Mouse (Mus musculus): ENCODE measurements around the gene Ppp3ca.

Ppp3ca gene

GRCm38 (mm10) chr3:136862051-136862837 is 192.3 kb downstream of the Ppp3ca start:
- DNase-seq (ENCODE audit: low spot score): no peak

- DNase-seq (ENCODE audit: low spot score): no peak
Observed at GRCm38 (mm10) chr3:136863127-136863526, 193.2 kb downstream of the Ppp3ca start.

DNA sequence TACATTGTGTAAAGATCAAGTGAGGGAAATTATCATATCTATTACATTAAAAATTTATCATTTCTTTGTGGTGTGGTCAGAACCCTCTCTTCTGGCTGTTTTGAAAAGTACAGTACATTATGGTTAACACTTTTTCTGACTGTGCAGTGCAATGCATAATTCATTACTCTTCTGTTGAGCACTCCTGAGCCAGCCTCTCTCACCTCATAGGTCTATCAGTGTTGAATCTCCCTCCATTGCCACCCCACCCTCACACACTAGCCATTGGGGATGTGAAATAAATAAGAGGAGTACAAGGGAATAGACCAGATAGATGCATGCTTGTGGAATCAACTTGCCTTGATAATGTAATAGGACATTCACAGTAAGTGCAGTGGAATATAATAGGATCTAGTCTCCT is 194.4 kb downstream of the Ppp3ca start:
- DNase-seq (ENCODE audit: low spot score): no peak

DNA sequence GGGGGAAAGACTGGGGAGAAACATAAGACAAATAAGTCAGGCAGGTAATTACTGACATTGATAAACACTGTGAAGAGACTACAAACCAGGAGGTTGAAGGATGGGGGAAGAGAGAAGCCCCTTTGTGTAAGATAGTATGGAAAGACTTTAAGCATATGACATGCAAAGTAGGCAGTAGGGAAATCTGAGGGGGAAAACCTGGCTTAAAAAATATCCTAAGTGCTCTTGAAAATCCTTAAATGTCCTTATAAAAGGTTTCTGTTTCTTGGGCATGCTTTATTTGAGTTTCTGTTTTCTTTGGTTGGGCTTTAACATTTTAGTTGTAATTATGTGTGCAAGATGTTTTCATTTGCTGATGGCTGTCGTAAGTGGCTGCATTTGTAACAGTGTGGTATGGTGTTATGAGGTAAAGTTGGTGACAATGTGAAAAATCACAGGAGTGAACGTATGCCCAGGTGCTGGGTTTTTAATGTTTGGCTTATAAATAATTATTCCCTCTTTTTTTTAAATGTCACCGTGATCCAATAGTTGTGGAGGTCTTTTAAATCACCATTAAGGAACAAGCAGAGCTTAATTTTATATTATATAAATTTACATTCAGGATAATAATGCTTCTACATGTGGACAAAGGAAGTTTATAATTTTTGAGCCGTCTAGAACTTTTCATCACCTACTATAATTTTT is 195.4 kb downstream of the Ppp3ca start:
- DNase-seq (ENCODE audit: low spot score): no peak

DNA sequence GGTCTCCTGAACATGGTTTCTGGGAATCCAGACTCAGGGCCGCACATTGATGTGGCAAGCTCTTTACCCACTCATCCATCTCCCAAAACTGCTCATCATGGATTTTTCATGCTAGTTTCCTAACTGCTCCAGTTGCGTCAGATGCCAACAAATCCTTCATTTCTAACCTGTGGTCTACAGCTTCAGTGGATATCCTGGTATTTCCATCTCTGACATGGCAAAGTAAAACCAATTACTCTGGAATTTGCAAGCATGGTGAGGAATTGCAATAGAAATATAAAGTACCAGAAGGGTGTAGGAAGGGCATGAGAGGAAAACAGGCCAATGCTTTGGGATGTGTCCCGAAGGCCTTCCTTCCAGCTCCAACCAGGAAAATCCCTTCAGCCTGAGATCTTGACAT is 196.2 kb downstream of the Ppp3ca start:
- no peak for DNase-seq (ENCODE audit: low spot score)

- no peak for DNase-seq (ENCODE audit: low spot score)
Observed at GRCm38 (mm10) chr3:136866571-136866970, 196.6 kb downstream of the Ppp3ca start.

GRCm38 (mm10) chr3:136867366-136867765 is 197.4 kb downstream of the Ppp3ca start:
- DNase-seq (ENCODE audit: low spot score): no peak

DNA sequence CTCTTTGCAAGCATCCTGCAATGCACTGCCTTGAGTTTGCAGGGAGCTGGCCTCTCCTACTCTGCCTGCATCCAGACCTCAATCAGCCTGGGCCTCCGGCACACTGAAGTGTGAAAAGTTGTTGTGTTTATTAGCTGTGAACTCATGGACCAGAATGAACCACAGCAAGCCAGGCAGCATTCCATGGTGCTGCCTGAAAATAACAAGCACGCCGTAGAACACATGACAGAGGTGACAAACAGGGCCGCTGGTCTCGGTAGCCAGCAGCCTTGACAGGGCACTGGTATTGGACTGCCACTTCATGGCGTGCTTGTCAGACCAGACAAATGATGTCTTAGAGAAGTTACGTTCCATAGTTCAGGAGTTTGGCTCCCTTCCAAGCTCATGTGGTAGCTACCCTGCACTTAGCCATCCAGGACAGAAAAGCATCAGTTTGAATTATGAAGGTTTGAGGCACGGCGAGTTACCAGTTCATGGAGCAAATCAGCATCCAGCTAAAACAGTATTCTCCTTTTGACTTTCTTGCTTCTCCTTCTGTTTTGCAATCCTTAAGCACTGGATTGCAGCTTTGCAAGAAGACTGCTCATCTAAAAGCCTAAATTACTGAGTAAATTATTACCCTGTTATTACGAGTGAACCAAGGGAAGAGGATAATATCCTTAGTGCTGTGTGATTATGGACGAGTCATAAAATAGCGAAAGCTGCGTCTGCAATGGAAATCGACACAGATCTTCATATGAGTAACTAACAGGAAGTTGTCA is 202.0 kb downstream of the Ppp3ca start:
- peak; percentile 19 for DNase-seq (ENCODE audit: low spot score)

DNA sequence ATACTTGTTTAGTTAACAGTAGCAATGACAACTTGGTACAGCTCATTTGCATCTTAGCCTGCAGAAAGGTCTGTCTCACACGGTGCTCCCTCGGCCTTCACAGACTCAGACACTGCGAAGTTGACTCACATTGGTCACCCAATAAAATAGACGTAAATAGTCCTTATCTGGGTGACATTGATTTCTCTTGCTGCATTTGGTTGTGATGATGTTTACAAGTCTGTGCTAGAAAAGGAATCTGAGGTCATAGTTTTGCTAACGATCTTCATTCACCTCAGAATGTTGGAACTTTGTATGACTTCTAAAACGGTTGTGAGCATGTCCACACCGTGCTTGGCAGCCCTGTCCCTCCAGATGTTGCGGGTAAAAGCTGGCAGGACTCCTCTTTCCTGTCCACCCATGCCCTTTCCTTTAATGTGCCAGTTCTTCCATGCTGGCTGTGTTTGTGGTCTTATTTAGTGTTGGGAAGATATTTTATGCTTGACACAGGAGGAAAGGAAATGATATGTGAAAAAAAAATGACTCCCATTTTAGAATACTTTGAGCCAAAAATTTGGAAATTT is 202.7 kb downstream of the Ppp3ca start:
- DNase-seq (ENCODE audit: low spot score): no peak

GRCm38 (mm10) chr3:136873809-136874449 is 204.0 kb downstream of the Ppp3ca start:
- no peak for DNase-seq (ENCODE audit: low spot score)

- DNase-seq (ENCODE audit: low spot score): no peak
Observed at GRCm38 (mm10) chr3:136874566-136874965, 204.6 kb downstream of the Ppp3ca start.

GRCm38 (mm10) chr3:136887741-136888140 is 217.8 kb downstream of the Ppp3ca start:
- no peak for DNase-seq (ENCODE audit: low spot score)

- no peak for DNase-seq (ENCODE audit: low spot score)
Observed at GRCm38 (mm10) chr3:136892140-136892539, 222.2 kb downstream of the Ppp3ca start.

DNA sequence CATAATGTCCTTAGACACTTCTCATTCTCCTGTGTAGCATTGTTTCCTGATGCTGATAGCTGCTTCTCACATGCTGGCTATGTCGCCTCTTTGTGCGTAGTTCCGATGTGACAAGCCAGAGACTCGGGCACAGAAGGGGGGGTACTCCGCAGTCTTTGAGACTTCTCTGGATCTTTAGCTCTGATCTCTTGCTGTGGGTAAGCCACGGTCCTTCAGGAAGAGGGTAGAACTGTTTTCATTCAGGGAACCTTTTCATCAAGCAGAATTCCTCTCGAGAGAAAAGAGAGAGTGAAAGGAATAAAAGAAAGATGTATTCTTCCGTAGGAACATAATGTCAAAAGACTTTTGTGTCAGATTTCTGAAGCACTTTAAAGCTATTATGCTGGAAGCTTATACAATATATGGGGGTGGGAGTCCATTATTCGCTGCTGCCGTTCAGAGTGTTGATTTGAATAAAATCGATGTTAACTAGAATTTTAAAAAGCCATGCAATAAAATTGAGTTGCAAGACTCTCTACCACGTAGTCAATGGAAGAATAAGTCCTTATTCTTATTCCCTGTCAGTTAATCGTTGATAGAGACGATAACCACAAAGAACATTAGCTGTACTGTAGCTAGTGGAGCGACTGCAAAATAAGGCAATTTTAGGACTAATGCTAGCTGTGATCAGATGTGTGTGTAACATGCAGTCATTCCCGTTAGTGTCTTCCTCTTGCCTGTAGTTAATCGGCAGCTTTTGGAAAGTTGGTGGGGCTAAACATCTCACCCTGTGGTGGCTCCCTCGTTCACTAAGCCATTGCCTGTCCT is 223.9 kb downstream of the Ppp3ca start:
- DNase-seq (ENCODE audit: low spot score): no peak

DNA sequence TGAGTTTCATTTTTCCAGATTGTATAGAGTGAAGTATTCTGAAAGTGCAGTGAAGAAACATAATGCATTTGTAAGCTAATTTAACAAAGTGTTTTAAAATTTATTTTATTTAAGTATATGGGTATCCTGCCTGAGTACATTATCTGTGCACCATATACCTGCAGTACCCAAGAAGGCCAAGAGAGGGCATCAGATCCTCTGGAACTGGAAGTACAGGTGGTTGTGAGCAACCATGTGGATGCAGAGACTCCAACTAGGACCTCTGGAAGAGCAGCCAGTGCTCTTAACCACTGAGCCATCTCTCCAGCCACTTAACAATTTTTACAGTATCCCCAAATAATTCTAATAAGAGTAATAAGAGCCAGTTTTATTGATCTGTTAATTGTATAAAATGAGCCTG is 225.6 kb downstream of the Ppp3ca start:
- DNase-seq (ENCODE audit: low spot score): no peak

- no peak for DNase-seq (ENCODE audit: low spot score)
Observed at GRCm38 (mm10) chr3:136896276-136896675, 226.4 kb downstream of the Ppp3ca start.

DNA sequence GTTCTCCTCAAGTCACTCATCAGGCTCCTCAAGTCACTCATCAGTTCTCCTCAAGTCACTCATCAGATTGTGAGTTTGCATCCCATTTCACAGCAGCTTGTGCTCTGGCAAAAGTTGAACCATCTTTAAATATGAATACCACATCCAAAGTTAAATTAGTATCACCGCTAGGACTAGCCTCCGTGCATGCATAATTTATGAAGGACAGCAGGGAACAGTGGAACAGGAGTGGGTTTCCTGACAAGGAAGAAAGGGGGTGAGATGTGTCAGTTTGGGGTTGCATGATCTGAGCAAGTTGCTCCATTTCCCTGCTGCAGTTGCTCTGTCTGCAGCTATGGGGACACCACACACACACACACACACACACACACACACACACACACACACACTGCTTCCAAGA is 229.8 kb downstream of the Ppp3ca start:
- no peak for DNase-seq (ENCODE audit: low spot score)

- no peak for DNase-seq (ENCODE audit: low spot score)
Observed at GRCm38 (mm10) chr3:136900986-136901385, 231.1 kb downstream of the Ppp3ca start.

DNA sequence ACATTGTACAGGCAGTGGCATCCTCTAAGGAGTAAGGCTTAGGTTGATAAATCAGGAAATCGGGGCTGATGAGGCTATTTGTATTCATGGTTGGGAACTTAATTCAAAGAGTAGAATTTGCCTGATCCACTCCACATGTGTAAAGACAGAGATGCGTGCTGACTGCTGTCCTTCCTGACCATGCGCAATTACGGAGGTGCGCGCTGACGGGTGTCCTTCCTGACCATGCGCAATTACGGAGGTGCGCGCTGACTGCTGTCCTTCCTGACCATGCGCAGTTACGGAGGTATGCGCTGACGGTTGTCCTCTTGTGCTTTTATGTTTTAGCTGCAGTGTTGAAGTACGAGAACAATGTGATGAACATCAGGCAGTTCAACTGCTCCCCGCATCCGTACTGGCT is 232.9 kb downstream of the Ppp3ca start:
- DNase-seq (ENCODE audit: low spot score): no peak

GRCm38 (mm10) chr3:136905577-136905976 is 235.7 kb downstream of the Ppp3ca start:
- DNase-seq (ENCODE audit: low spot score): no peak

- DNase-seq (ENCODE audit: low spot score): no peak
Observed at GRCm38 (mm10) chr3:136909534-136909933, 239.6 kb downstream of the Ppp3ca start.

Measured in MN1 (cell line).